Mouse (Mus musculus) C2C12 (cell line): ENCODE results near the gene 1700003F12Rik. TPM values are rescaled to one million over a fixed set of nuclear protein-coding genes. Genes with fewer than 3 reads are reported as not detected.

ENCODE experiments used
- H3K27me3 ChIP-seq: one replicate; pipeline ENCODE4 v1.6.1; 2011; ENCODE audit not compliant: control insufficient read depth, insufficient read depth, insufficient read length
- H3K36me3 ChIP-seq: one replicate; pipeline ENCODE4 v1.6.1; 2011; ENCODE audit not compliant: control insufficient read depth, insufficient read depth
- H3K4me3 ChIP-seq: one replicate; pipeline ENCODE4 v1.5.1; 2011; ENCODE audit warnings: mild to moderate bottlenecking, control low read depth; ENCODE audit not compliant: poor library complexity, insufficient read depth, severe bottlenecking
- H3K79me2 ChIP-seq: one replicate; pipeline ENCODE4 v1.6.1; 2011; ENCODE audit not compliant: control insufficient read depth, insufficient read depth
- H3K79me3 ChIP-seq: one replicate; pipeline ENCODE4 v1.6.1; 2011; ENCODE audit warnings: low read depth, control low read depth
- H3ac ChIP-seq: one replicate; pipeline ENCODE3; 2011; ENCODE audit warnings: low read depth; ENCODE audit not compliant: control insufficient read depth, insufficient read length
- CEBPB ChIP-seq: IDR thresholded peaks from one replicate; pipeline ENCODE4 v1.6.1; 2011; ENCODE audit warnings: low read depth, mild to moderate bottlenecking, control low read depth, moderate library complexity
- CTCF ChIP-seq: IDR thresholded peaks from one replicate; pipeline ENCODE4 v1.5.1; 2011; ENCODE audit not compliant: control insufficient read depth, insufficient read depth, insufficient read length
- FOSL1 ChIP-seq: IDR thresholded peaks from one replicate; pipeline ENCODE4 v1.8.0; 2011; ENCODE audit warnings: mild to moderate bottlenecking, low read length; ENCODE audit not compliant: poor library complexity, insufficient read depth, severe bottlenecking
- MAX ChIP-seq: IDR thresholded peaks from one replicate; pipeline ENCODE4 v1.6.1; 2011; ENCODE audit warnings: mild to moderate bottlenecking, control low read depth
- MYOD1 ChIP-seq: IDR thresholded peaks from one replicate; pipeline ENCODE4 v1.6.1; 2011; ENCODE audit warnings: low read depth; ENCODE audit not compliant: control insufficient read depth, insufficient read length
- MYOG ChIP-seq: IDR thresholded peaks from one replicate; pipeline ENCODE4 v1.6.1; 2011; ENCODE audit not compliant: control insufficient read depth, insufficient read length; ENCODE audit errors: extremely low read depth
- USF1 ChIP-seq: IDR thresholded peaks from one replicate; pipeline ENCODE4 v1.6.1; 2011; ENCODE audit warnings: low read depth, mild to moderate bottlenecking, control low read depth, moderate library complexity
- polyA plus RNA-seq: library from polyadenylated mRNA; unstranded; fragments of >200 nt; fragmentation: generic; extraction: Trizol; gene quantifications from one replicate; pipeline ENCODE4 v1.2.1, GENCODE M21; 2012; ENCODE audit warnings: missing spikeins

Gene 1700003F12Rik
- polyA plus RNA-seq, 1 experiment = 6.8 TPM

DNA sequence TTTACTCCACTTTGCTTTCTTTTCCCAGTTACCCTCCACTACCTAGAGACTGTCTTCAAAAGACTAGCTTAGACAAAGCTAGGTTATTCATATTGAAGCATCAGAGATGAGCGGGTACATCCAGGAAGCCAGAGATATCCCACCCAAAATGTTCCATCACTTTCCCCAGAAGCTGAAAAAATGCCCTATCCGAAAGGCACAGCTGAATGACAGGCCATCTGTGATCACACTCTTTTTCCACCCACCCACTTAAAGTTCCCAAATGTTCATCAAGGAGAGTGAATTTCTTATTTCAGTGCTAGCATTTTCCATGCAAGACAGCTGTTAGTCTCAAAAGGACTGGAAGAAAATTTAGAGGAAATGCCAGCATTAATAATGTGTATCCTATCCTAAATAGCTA lies 21.6 kb upstream of the 1700003F12Rik start:
- H3K79me3 ChIP-seq = no peaks in the 10 kb centered on the region
- H3ac ChIP-seq = no peak overlapping the region
- no peak overlapping the region for H3K4me3 ChIP-seq
- no peaks in the 10 kb centered on the region for H3K79me2 ChIP-seq
- peaks cover 61% of the 10 kb centered on the region for H3K36me3 ChIP-seq
- TF ChIP-seq MAX (no peak), CEBPB (no peak), FOSL1 (no peak)
- H3K27me3 ChIP-seq = no peaks in the 10 kb centered on the region

DNA sequence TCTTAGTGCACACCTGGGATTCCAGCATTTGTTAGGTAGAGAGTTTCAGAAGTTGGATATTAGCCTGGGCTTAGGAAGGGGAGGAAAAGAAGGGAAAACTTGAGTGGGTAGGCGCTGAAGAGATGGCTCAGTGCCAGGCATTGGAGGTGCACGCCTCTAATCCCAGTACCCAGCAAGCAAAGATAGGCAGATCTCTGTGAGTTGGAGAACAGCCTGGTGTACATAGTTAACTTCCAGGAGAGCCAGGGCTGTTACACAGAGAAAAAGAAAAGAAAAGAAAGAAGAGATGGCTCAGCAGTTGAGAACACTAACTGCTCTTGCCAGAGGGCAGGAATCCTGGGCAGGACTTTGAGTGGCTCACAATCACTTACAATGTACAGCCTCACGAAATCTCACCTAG lies 20.4 kb upstream of the 1700003F12Rik start:
- no peak for TF ChIP-seq MAX
- no peak for TF ChIP-seq USF1
- TF ChIP-seq MYOG = no peak
- no peak for TF ChIP-seq MYOD1
- no peak for TF ChIP-seq FOSL1
- no peak for TF ChIP-seq CEBPB
- TF ChIP-seq CTCF = no peak
- H3K79me3 ChIP-seq = no peaks in the 10 kb centered on the region
- H3K27me3 ChIP-seq = no peaks in the 10 kb centered on the region
- H3K36me3 ChIP-seq = peaks cover 61% of the 10 kb centered on the region
- no peak overlapping the region for H3K4me3 ChIP-seq
- no peaks in the 10 kb centered on the region for H3K79me2 ChIP-seq
- H3ac ChIP-seq = no peak overlapping the region

DNA sequence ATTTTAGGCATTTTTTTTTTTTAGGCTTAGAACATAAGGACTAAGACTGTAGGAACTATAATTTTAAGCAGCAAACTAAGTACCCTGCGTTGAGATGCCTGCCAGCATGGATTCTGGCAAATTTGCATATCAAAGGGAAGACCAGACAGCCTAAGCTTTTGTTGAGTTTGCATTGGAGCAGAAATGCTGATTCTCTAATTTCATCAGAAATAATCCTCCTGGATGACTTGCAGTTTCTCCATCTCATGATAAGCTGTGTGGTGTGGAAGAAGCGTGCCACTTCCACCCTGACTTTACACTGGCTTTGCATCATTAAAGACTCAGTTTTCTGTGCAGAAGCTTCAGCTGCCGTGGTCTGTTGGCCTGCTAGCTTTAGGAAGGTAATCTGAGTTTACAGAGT lies 14.0 kb upstream of the 1700003F12Rik start:
- TF ChIP-seq CTCF = no peak
- no peak for TF ChIP-seq MAX
- no peak for TF ChIP-seq MYOG
- TF ChIP-seq MYOD1 = no peak
- Histone ChIP-seq H3K79me2 (no peaks in the 10 kb centered on the region), H3K27me3 (no peaks in the 10 kb centered on the region), H3ac (no peak overlapping the region), H3K4me3 (no peak overlapping the region), H3K36me3 (peaks cover 61% of the 10 kb centered on the region), H3K79me3 (no peaks in the 10 kb centered on the region)

DNA sequence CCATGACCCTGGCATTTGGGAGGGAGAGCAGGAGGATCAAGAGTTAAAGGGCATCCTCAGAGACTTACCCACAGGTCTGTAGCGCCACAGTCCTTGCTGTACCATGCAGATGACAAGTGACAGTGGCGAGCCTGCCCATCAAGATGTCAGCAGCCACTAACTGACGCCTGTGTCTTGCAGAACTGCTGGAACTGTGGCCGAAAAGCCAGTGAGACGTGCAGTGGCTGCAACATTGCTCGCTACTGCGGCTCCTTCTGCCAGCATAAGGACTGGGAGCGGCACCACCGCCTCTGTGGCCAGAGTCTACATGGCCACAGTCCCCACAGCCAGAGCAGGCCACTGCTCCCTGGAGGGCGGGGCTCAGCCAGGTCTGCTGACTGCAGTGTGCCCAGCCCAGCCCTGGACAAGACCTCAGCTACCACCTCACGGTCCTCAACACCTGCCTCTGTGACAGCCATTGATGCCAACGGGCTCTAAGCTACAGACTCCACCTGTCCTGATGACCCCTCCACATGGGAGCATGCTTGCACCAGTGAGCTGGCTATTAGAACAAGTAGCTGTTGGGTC lies 12.1 kb upstream of the 1700003F12Rik start:
- H3K36me3 ChIP-seq = peaks cover 51% of the 10 kb centered on the region
- H3K27me3 ChIP-seq = no peaks in the 10 kb centered on the region
- TF ChIP-seq FOSL1 = no peak
- TF ChIP-seq USF1 = no peak
- TF ChIP-seq CTCF = no peak
- TF ChIP-seq MYOG = no peak
- no peak for TF ChIP-seq CEBPB
- TF ChIP-seq MYOD1 = no peak
- TF ChIP-seq MAX = no peak
- H3K79me3 ChIP-seq = no peaks in the 10 kb centered on the region
- H3K4me3 ChIP-seq = no peak overlapping the region
- H3ac ChIP-seq = no peak overlapping the region
- H3K79me2 ChIP-seq = no peaks in the 10 kb centered on the region

DNA sequence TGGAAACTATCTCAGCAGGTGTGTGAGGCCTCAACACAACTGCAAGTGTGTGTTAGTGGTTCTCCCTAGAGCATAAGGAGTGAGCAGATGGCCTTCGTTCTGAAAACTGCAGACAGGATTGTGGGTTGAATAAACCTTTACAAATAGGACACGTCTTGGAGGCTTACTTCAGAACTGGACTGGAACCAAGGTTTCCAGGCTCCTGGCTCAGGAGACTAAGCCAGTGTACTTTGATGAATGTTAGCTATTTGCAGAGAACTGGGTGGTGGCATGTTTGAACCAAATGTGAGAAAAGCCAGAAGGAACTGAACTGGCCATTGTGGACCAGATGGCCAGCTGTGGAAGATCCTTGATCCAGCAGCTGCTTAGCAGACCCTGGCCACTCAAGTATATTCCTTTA lies 8.6 kb upstream of the 1700003F12Rik start:
- Histone ChIP-seq H3K4me3 (no peak overlapping the region), H3K36me3 (peaks cover 21% of the 10 kb centered on the region), H3K79me3 (no peaks in the 10 kb centered on the region), H3K27me3 (no peaks in the 10 kb centered on the region), H3ac (no peak overlapping the region), H3K79me2 (no peaks in the 10 kb centered on the region)
- TF ChIP-seq MYOG (no peak), CTCF (no peak), MYOD1 (no peak), FOSL1 (no peak)

DNA sequence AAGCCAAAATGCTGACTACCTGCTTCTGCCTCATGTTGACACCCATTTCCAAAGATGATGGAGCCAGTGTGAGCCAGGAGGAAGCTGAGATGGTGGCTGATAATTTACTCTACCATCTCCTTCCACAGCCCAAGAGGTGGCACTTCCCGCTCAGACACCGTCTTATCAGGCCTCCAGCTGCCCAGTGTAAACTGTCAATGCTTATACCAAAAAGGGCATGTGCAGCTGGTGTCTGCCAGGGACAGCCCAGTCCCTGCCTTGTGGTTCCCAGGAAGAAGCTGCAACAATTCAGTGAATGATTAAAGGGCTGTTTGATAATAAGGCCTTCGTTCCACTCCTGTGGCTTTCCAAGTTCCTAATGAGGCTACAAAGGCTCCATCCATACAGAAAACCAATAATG lies 8.2 kb upstream of the 1700003F12Rik start:
- Histone ChIP-seq H3K79me3 (no peaks in the 10 kb centered on the region), H3ac (no peak overlapping the region), H3K4me3 (no peak overlapping the region), H3K79me2 (no peaks in the 10 kb centered on the region), H3K27me3 (no peaks in the 10 kb centered on the region), H3K36me3 (peaks cover 20% of the 10 kb centered on the region)
- TF ChIP-seq MAX (no peak), MYOG (no peak)

DNA sequence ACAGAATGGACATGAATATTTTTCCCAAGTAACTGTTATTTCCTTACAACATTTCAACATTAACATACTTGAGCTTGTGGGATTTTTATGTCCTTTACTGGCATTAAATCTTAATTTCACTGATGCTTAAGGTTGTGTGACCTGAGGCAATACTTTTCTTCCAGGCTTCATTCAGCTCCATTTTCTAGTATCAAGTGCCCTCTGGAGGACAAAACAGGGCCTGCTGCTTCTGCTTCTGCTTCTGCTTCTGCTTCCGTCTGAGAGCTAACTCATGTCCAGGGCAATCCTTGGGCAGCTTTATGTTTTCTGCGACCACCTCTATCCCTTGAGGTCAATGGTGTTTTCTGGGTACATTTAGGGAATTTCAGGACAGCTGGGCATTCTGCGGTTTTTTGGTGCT lies 7.2 kb upstream of the 1700003F12Rik start:
- no peaks in the 10 kb centered on the region for H3K79me2 ChIP-seq
- no peak overlapping the region for H3ac ChIP-seq
- no peak overlapping the region for H3K4me3 ChIP-seq
- TF ChIP-seq MAX (no peak), USF1 (no peak), CEBPB (no peak), FOSL1 (no peak), MYOG (no peak), MYOD1 (no peak), CTCF (no peak)
- H3K79me3 ChIP-seq = no peaks in the 10 kb centered on the region
- H3K27me3 ChIP-seq = no peaks in the 10 kb centered on the region
- H3K36me3 ChIP-seq = peaks cover 17% of the 10 kb centered on the region
